In the genomic region with DNA sequence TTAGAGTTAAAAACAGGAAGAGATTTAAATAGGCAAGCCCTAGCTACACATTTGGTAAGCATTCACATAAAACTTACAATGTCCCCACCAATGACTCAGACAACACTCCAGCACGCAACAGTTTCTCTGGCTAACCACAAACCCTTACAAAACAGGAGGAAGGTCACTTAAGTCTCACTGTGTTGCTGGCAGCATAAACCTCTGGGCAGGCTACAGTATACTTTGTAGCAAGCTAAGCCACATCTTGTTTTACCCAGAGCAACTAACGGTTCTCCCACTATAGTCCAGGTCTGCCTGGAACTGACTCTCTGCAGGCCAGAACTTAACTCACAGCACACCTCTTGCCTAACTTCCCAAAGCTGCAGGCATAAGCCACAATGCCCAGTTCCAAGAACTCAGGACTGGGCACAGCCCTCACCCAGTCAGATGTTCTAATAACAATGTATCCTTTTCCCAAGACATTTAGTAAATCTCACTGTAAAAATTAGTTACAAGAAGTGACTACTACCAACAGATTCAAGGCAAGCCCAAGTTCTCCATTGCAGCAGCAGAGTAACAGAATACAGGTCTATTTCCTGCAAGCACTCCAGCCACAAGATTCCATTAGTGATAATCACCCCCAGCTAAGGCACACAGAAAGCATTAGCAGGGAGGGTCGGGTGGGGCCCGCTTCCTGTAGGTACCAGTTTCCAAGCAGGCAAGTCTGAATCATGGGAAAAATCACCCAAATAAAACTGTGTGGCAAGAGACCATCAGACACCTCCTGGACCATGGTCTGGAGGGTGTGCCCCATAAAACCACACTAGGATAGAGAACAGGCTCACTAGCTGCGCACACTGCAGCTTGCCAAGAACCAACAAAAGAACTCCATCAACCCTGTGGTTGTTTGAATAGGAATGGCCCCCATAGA, we compare ENCODE assay signal across 11 mouse cellular contexts. TPM values are rescaled to one million over a fixed set of nuclear protein-coding genes. Genes with fewer than 3 reads are reported as not detected.
DNase-seq lines count a peak whose midpoint lies in the region; ATAC-seq and TF ChIP-seq lines count a peak whose summit lies in the region.
"Had no signal": no experiment of that assay in that cellular context is flagged by ENCODE, and none has a peak within 500 bp of the region (broad histone marks: within the 10 kb centered on the region; RNA-seq: fewer than 3 reads in every experiment).

No protein-coding gene starts in this region.

- TF ChIP-seq EP300 in CH12.LX (IDR thresholded peaks at IDR 0.05; ENCODE audit: low read length), result no peak

- H3K36me3 ChIP-seq in heart, embryonic 16.5 days (ENCODE audit: control insufficient read depth, insufficient read depth), result no peaks in the 10 kb centered on the region
- peaks cover 13% of the 10 kb centered on the region for H3K36me3 ChIP-seq in heart, embryonic 10.5 days
- H3K36me3 ChIP-seq in CH12.LX (replicated peaks in 1 of 2; ENCODE audit: control insufficient read depth in 1 of 2, insufficient read depth in 1 of 2, low read length in 1 of 2) (peaks cover 10 to 70% of the 10 kb centered on the region in 2 experiments), macrophage (ENCODE audit: inconsistent target) (no peaks in the 10 kb centered on the region)
- no peaks in the 10 kb centered on the region for H3K36me3 ChIP-seq in hindbrain, embryonic 12.5 days
- H3K36me3 ChIP-seq in hindbrain, embryonic 10.5 days, result peaks cover 28% of the 10 kb centered on the region

- dilution Hi-C loops in CH12.LX (cut with MboI; ENCODE audit: extremely low pct_ligation_motif_present, extremely low pct_unique_long_range_greater_than_20kb, low sequenced_read_pairs), result no loop called here

- no peak; the same call in 1 of the 2 replicates for ATAC-seq in heart, embryonic 16.5 days (replicated peaks; ENCODE audit: extremely low read depth, insufficient read depth, low FRiP score)
- ATAC-seq in hindbrain, embryonic 12.5 days (ENCODE audit: low FRiP score), result no peak
- ATAC-seq: midbrain, embryonic 13.5 days had no signal

- TF ChIP-seq RAD21 in CH12.LX (IDR thresholded peaks at IDR 0.05; ENCODE audit: low read depth, low read length), result no peak

- H3K9ac ChIP-seq in heart, embryonic 16.5 days (ENCODE audit: low read length), result no peak overlapping the region
- no peak overlapping the region for H3K9ac ChIP-seq in CH12.LX (ENCODE audit: insufficient read depth, low read depth)
- no peak overlapping the region for H3K9ac ChIP-seq in hindbrain, embryonic 12.5 days
- H3K9ac ChIP-seq: midbrain, embryonic 13.5 days had no signal

- H3K4me3 ChIP-seq in heart, embryonic 16.5 days (ENCODE audit: low read length), result no peak overlapping the region
- no peak overlapping the region for H3K4me3 ChIP-seq in heart, embryonic 10.5 days
- H3K4me3 ChIP-seq in CH12.LX (replicated peaks in 1 of 3; ENCODE audit: low read depth in 2 of 3, low read length in 2 of 3, poor library complexity in 1 of 3), result no peak overlapping the region
- H3K4me3 ChIP-seq in macrophage (ENCODE audit: inconsistent target), result no peak overlapping the region
- no peak overlapping the region for H3K4me3 ChIP-seq in hindbrain, embryonic 12.5 days
- no peak overlapping the region for H3K4me3 ChIP-seq in hindbrain, embryonic 10.5 days
- H3K4me3 ChIP-seq: midbrain, embryonic 13.5 days had no signal

- no peaks in the 10 kb centered on the region for H3K27me3 ChIP-seq in heart, embryonic 16.5 days (ENCODE audit: control insufficient read depth, insufficient read depth, low read length)
- H3K27me3 ChIP-seq in heart, embryonic 10.5 days (ENCODE audit: insufficient read depth, poor library complexity, severe bottlenecking), result no peaks in the 10 kb centered on the region
- H3K27me3 ChIP-seq in CH12.LX (replicated peaks), result no peaks in the 10 kb centered on the region
- no peaks in the 10 kb centered on the region for H3K27me3 ChIP-seq in hindbrain, embryonic 12.5 days
- no peaks in the 10 kb centered on the region for H3K27me3 ChIP-seq in hindbrain, embryonic 10.5 days (ENCODE audit: insufficient read depth, poor library complexity, severe bottlenecking)
- H3K27me3 ChIP-seq: midbrain, embryonic 13.5 days had no signal

- H3K79me2 ChIP-seq in CH12.LX (replicated peaks; ENCODE audit: control insufficient read depth, extremely low read depth, insufficient read depth, poor library complexity, severe bottlenecking) (peaks cover 100% of the 10 kb centered on the region), macrophage (ENCODE audit: inconsistent target) (peaks cover 98% of the 10 kb centered on the region)

- H3K4me1 ChIP-seq in heart, embryonic 16.5 days (ENCODE audit: control insufficient read depth, insufficient read depth, low read length), result peaks cover 72% of the 10 kb centered on the region
- H3K4me1 ChIP-seq in heart, embryonic 10.5 days, result peaks cover 85% of the 10 kb centered on the region
- peaks cover 46 to 98% of the 10 kb centered on the region in 2 experiments for H3K4me1 ChIP-seq in CH12.LX (ENCODE audit: control insufficient read depth in 1 of 2, insufficient read depth in 2 of 2)
- peaks cover 24% of the 10 kb centered on the region for H3K4me1 ChIP-seq in hindbrain, embryonic 12.5 days
- peaks cover 43% of the 10 kb centered on the region for H3K4me1 ChIP-seq in hindbrain, embryonic 10.5 days (replicated peaks)

- in situ Hi-C loops in CH12.LX (cut with MboI; ENCODE audit: low pct_ligation_motif_present, low pct_unique_long_range_greater_than_20kb, low sequenced_read_pairs), result no loop called here

- no peaks in the 10 kb centered on the region for H3K9me3 ChIP-seq in heart, embryonic 16.5 days (replicated peaks; ENCODE audit: control insufficient read depth, low read length)
- H3K9me3 ChIP-seq in heart, embryonic 10.5 days, result no peaks in the 10 kb centered on the region
- no peaks in the 10 kb centered on the region for H3K9me3 ChIP-seq in CH12.LX (replicated peaks; ENCODE audit: low read length)
- no peaks in the 10 kb centered on the region for H3K9me3 ChIP-seq in hindbrain, embryonic 12.5 days (replicated peaks)
- H3K9me3 ChIP-seq in hindbrain, embryonic 10.5 days, result no peaks in the 10 kb centered on the region
- H3K9me3 ChIP-seq: midbrain, embryonic 13.5 days had no signal

- DNase-seq in heart, embryonic 10.5 days (ENCODE audit: low spot score), result no peak
- no peak for DNase-seq in CH12.LX (ENCODE audit: extremely low read depth)
- peak; percentile 54 for DNase-seq in fat pad, adult 2 months (ENCODE audit: extremely low read depth, low read depth, low spot score)
- DNase-seq in thymus, postnatal 10 days (ENCODE audit: low spot score in 2 of 2), result no peak
- no peak for DNase-seq in hindbrain, embryonic 10.5 days (ENCODE audit: low spot score)
- DNase-seq: gastrocnemius, postnatal 25 days; layer of hippocampus, adult 9-11 months had no signal

- H3K4me2 ChIP-seq in heart, embryonic 16.5 days (ENCODE audit: low read depth, low read length), result no peak overlapping the region
- H3K4me2 ChIP-seq in CH12.LX (ENCODE audit: insufficient read depth, low read depth, poor library complexity, severe bottlenecking), result no peak overlapping the region
- H3K4me2 ChIP-seq in hindbrain, embryonic 12.5 days (replicated peaks), result no peak overlapping the region
- H3K4me2 ChIP-seq: midbrain, embryonic 13.5 days had no signal

- WGBS in heart, embryonic 16.5 days, result 62% methylated on average over 5 of the region's 5 CpGs
- 71% methylated on average over 5 of the region's 5 CpGs for WGBS in heart, embryonic 10.5 days
- WGBS in macrophage (ENCODE audit: missing documents), result 7% methylated on average over 5 of the region's 5 CpGs
- WGBS in hindbrain, embryonic 12.5 days, result 88% methylated on average over 5 of the region's 5 CpGs
- WGBS in hindbrain, embryonic 10.5 days, result 87% methylated on average over 5 of the region's 5 CpGs

- TF ChIP-seq POLR2A in CH12.LX (IDR thresholded peaks at IDR 0.05; ENCODE audit: low read depth, low read length), result no peak

- H3K27ac ChIP-seq in heart, embryonic 16.5 days (ENCODE audit: low read length), result peak overlapping the region; percentile 18; the same call in 1 of the 2 replicates
- H3K27ac ChIP-seq in heart, embryonic 10.5 days, result no peak overlapping the region
- H3K27ac ChIP-seq in CH12.LX (ENCODE audit: insufficient read depth, low read depth) (0 out of 2 replicates have a peak overlapping the region, but pooled peaks have one; percentile 0), macrophage (peak overlapping the region; percentile 61)
- H3K27ac ChIP-seq in hindbrain, embryonic 12.5 days, result no peak overlapping the region
- no peak overlapping the region for H3K27ac ChIP-seq in hindbrain, embryonic 10.5 days
- H3K27ac ChIP-seq: midbrain, embryonic 13.5 days had no signal

- no peak for TF ChIP-seq CTCF in CH12.LX (conservative IDR thresholded peaks at IDR 0.05 in 1 of 2, IDR thresholded peaks at IDR 0.05 in 1 of 2; ENCODE audit: low read depth in 2 of 2, low read length in 2 of 2)

TF ChIP-seq in CH12.LX, 34 proteins besides CTCF, POLR2A, EP300 and RAD21 (continues in another document):
- TF ChIP-seq NELFE (IDR thresholded peaks at IDR 0.05; ENCODE audit: low read depth, low read length) (no peak), PAX5 (IDR thresholded peaks at IDR 0.05; ENCODE audit: low read length) (no peak), ZKSCAN1 (IDR thresholded peaks at IDR 0.05; ENCODE audit: borderline replicate concordance, low read depth, low read length) (no peak), MXI1 (IDR thresholded peaks at IDR 0.05; ENCODE audit: low read depth, low read length) (no peak), IRF4 (IDR thresholded peaks at IDR 0.05; ENCODE audit: low read depth, low read length) (no peak), UBTF (IDR thresholded peaks at IDR 0.05; ENCODE audit: low read depth, low read length) (no peak), BHLHE40 (IDR thresholded peaks at IDR 0.05; ENCODE audit: low read depth, low read length) (no peak), RCOR1 (conservative IDR thresholded peaks at IDR 0.05; ENCODE audit: low read depth, low read length) (no peak), USF2 (conservative IDR thresholded peaks at IDR 0.05; ENCODE audit: low read depth, low read length) (no peak), HCFC1 (IDR thresholded peaks at IDR 0.05; ENCODE audit: low read depth, low read length) (no peak), ELF1 (IDR thresholded peaks at IDR 0.05; ENCODE audit: low read depth, low read length) (no peak)

RNA-seq across cellular contexts. Expression of a gene that starts 7.6 kb away (rescaled TPM):
- polyA plus RNA-seq in heart, embryonic 16.5 days (2015; fragmentation: Nextera tagmentation; extraction: Ambion mirVana), result 36.6 and 38.6 TPM in 2 replicates
- 37.9 and 39.8 TPM in 2 replicates for polyA plus RNA-seq in heart, embryonic 10.5 days (2016; fragmentation: Nextera tagmentation; extraction: Ambion mirVana)
- total RNA-seq in CH12.LX (2012; rRNA removed), result 52.7 and 61.1 TPM in 2 replicates
- 35.5 and 43.3 TPM in 2 replicates for total RNA-seq in CH12.LX (2014; rRNA removed)
- polyA plus RNA-seq in CH12.LX (2012; ENCODE audit: insufficient read length, low read depth), result 88.7 and 96.7 TPM in 2 replicates
- 100 to 1,000 TPM in 1 of 26 experiments, 10 to 100 TPM in 25; 41.8 to 107 (median 67.7) TPM for total RNA-seq in macrophage (2018; cell fraction: chromatin; rRNA removed)
- total RNA-seq in macrophage (2018; cell fraction: cytosol; rRNA removed), result 10 to 100 TPM; 48.2 to 77.8 (median 57.2) TPM
- 10 to 100 TPM; 35.1 to 89.9 (median 60.8) TPM for total RNA-seq in macrophage (2018; cell fraction: nucleus; rRNA removed)
- polyA plus RNA-seq in macrophage (2018), result 56.6 to 88.8 TPM (median 62.9 TPM) in 3 replicates
- 38.4 and 41.2 TPM in 2 replicates for polyA plus RNA-seq in hindbrain, embryonic 12.5 days (2016; fragmentation: Nextera tagmentation; extraction: Ambion mirVana)
- polyA plus RNA-seq in hindbrain, embryonic 10.5 days (2016; fragmentation: Nextera tagmentation; extraction: Ambion mirVana), result 32.8 and 36.2 TPM in 2 replicates

Comparison
In these comparisons a context has a peak if more than half of its experiments do, and no peak if none do; other contexts are left out.
1. H3K27ac ChIP-seq: peak in heart, embryonic 16.5 days (single experiment), CH12.LX (single experiment) and macrophage (single experiment); none in heart, embryonic 10.5 days (single experiment), hindbrain, embryonic 12.5 days (single experiment) and hindbrain, embryonic 10.5 days (single experiment).